Mouse (Mus musculus) MN1 (cell line): ENCODE results near the gene Npas3.

Experiments
- DNase-seq: peaks from one replicate; pipeline ENCODE4 v3.0.0-alpha.2; 2016; ENCODE audit warnings: low spot score

The Npas3 gene

GRCm38 (mm10) chr12:53295747-53296146, 47.3 kb downstream of the Npas3 start:
- DNase-seq, result peak; percentile 46

GRCm38 (mm10) chr12:53297946-53298840, 49.7 kb downstream of the Npas3 start:
- DNase-seq, result peak; percentile 25

- DNase-seq, result peak; percentile 23
Measured at GRCm38 (mm10) chr12:53300964-53301363, 52.5 kb downstream of the Npas3 start.

DNA sequence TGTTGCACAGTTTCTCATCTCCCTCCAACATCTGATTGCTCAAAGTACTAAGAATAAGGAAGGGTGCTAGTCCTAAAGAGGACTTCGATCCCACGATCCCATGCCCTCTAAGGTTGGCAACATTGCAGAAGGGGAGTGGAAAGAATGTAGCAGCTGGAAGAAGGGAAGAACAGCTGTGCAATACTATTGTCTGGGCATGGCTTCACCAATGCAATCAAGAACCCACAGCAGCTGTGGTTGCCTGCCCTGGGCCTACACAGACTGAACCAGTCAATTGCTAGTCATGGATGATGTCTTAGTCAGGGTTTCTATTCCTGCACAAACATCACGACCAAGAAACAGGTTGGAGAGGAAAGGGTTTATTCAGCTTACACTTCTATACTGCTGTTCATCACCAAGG, 53.7 kb downstream of the Npas3 start:
- no peak for DNase-seq

DNA sequence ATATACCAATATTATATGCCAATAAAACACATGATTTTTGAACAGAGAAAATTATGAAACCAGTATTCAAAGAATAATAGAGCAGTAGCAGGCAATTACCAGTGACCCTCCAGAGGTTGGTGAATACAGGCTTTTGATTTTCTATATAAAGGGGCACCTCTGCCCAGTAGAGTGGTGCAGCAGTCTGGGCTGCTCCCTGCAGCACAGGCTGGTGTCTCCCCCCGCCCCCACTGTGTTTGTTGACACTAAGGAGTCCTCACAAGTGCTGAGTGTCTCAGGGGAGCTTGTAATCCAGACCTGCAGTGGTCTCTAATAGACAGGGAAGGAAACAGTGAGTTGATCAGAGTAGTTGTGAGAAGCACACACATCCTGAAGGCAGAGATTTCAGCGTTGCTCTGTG, 68.2 kb downstream of the Npas3 start:
- DNase-seq, result no peak

GRCm38 (mm10) chr12:53317801-53318200, 69.3 kb downstream of the Npas3 start:
- DNase-seq, result no peak

- no peak for DNase-seq
Measured at GRCm38 (mm10) chr12:53320526-53320925, 72.0 kb downstream of the Npas3 start.

GRCm38 (mm10) chr12:53321018-53321417, 72.5 kb downstream of the Npas3 start:
- no peak for DNase-seq

- no peak for DNase-seq
Measured at GRCm38 (mm10) chr12:53321944-53322343, 73.5 kb downstream of the Npas3 start.

- no peak for DNase-seq
Measured at GRCm38 (mm10) chr12:53327653-53328188, 79.2 kb downstream of the Npas3 start.

DNA sequence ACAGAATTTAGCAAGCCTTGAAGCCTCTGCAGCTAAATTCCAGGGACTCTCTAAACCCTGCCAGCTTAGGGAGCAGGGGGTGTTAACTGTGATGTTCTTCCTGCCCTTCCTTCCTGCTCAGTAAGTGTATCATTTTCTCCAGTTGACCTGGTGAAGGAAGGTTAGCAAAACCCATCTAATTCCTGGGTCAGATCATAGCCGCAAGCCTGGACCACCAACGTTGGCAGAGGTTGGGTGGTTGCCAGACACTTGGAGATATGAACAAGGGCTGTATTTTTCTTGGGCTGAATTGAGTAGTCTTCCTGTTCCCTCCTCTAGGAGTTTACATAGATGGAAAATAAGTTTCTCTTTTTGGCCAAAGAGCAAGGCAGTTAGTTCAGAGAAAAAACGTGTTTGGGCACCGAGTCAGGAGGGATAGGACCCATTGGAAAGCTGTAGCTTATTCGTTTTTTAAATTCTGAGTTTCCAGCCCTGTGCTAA, 79.8 kb downstream of the Npas3 start:
- no peak for DNase-seq

DNA sequence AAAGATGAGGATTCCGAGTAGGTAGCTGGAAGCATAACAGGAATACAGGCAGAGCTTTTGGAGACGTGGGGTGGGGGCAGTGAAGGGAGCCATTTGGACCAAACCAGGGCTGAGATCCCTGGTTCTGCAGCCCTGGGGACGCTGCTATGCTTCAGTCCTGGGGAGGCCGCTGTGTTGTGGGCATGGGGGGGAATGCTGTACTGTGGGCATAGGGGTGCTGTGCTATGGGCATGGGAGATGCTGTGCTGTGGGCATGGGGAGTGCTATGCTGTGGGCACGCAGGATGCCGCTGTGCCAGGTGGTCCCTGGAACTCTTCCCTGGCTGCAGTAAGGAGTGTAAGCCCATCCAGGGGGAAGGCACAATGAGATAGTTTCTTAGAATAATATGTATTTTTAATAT, 81.7 kb downstream of the Npas3 start:
- no peak for DNase-seq

DNA sequence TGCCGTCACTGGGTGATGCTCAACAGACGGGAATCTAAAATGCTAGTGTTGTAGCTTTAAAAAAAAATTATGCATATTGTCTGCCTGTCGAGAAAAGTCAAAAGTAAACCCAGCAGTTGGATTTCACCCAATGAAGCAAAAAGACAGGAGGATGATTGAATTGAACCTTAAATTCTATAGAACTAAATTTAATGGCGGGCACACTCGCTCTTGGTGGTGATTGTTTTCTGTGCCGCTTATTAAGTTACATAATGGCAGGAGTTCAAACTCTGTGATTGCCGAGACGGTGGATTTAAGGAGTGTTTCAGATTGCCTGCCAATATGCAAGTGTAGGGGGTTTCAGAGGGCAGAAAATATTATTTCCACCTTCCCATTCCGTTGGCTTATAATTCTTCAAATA, 82.9 kb downstream of the Npas3 start:
- DNase-seq, result no peak

DNA sequence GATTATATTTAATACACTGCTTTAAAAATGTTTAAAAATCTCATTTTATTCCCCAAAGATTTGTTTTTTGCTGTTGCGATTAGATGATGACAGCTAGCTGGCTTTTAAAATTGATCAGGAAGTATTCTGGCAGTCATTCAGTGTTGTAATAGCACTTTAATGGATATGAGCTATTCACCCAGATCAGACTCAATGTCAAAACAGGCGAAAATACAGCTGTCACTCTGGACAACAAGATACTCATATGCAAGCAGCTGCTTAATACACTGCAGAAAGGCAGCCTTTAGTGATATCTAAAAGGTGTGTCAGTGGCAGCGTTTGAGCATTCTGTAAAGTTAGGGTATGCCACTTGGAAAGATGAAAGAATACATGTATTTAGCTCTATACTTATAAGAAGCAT, 83.3 kb downstream of the Npas3 start:
- no peak for DNase-seq

GRCm38 (mm10) chr12:53333251-53333650, 84.8 kb downstream of the Npas3 start:
- no peak for DNase-seq

DNA sequence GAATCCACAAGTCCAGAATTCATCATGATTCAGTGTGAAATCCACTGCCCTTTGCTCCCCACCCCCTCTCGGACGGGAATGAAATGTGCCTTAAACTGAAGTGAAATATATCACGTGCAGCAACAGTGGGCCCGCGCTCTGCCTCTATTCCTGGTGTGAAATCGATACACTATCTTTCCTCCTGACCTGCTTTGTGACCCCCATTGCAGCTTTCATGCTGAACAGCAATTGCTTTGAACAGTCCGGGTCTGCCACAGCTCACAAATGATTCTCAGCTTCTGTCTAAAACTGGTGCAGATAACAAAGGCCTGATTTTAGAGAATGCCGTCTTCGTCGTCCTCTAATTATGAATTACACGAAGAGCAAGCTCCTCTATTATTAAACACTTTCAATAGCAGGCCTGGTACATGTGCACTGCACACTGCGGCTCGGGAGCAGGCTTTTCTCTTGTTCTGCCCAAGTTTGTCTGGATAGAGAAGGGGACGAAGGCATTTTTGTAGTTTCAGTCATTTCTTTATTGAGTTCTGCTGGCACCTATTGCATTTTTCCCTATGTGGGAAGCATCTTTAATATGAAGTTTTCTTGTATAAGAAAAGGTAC, 90.0 kb downstream of the Npas3 start:
- DNase-seq, result no peak

- DNase-seq, result peak; percentile 12
Measured at GRCm38 (mm10) chr12:53342741-53343140, 94.3 kb downstream of the Npas3 start.

DNA sequence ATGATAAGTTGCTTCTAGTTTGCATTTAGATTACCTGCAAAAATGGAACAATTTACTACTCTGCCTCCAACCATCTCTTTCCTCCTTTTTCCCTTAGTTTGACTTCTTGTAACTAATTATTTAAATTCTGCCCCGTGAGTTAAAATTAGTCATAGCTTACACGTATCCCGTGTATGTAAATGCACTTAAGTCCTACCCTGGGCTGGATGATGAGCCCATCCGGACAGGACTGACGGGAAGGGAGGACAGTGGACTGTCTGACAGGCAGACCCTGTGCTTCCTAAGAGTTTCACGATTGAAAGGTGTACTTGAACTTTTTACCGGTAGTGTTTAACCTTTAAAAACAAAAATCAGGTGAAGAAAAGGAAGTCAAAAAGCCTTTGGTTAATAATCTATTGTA, 103.4 kb downstream of the Npas3 start:
- DNase-seq, result no peak

GRCm38 (mm10) chr12:53365751-53366150, 117.3 kb downstream of the Npas3 start:
- DNase-seq, result no peak

- DNase-seq, result no peak
Measured at GRCm38 (mm10) chr12:53384851-53385250, 136.4 kb downstream of the Npas3 start.

DNA sequence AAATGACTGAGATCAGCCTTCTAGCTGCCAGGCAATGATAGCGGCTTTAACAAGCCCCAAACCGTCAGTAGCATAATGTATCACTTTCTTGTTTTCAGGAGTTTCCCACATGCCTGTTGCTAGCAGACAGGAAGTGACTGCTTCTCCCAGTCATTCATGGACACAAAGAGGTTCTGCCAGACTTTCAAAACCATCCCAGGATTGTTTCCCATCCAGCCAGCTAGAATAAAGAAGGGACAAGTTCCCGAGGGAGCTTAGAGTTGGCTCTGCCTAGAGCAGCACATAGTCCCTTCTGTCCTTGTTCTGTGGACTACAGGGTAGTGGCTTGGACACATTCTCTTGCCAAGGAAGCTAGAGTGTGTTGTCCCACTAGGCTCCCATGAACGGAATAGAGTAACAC, 157.4 kb downstream of the Npas3 start:
- no peak for DNase-seq

GRCm38 (mm10) chr12:53407776-53408175, 159.3 kb downstream of the Npas3 start:
- no peak for DNase-seq

- no peak for DNase-seq
Measured at GRCm38 (mm10) chr12:53409711-53410110, 161.2 kb downstream of the Npas3 start.
